Mouse (Mus musculus): ENCODE measurements at regions not wholly inside any gene's neighbourhood (a gene's known extent, or its start where the extent isn't known, plus 50 kb on each side); places are given as distances from the start of the nearest gene placed in this dataset.

DNA sequence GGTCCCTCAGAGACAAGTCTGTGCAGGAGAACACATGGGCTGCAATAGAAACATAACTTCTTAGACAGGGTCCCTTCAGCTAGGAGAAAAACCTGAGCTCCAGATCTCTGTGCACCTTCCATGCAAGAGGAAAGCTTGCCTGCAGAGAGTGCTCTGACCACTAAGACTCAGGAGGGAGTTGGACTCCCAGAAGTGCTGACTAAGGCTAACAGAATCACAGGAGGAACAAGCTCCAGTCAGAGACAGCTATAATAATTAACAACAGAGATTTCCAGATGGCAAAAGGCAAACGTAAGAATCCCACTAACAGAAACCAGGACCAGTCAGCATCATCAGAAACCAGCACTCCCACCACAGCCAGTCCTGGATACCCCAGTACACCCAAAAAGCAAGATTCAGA lies 364.0 kb downstream of the Adam6a start:
- TF ChIP-seq POLR2A (IDR thresholded peaks at IDR 0.05; ENCODE audit: low read depth, low read length), result no peak
- no peak for TF ChIP-seq CTCF (IDR thresholded peaks at IDR 0.05; ENCODE audit: extremely low read depth, insufficient read length, insufficient replicate concordance, low read depth, low read length)
